Comparison of ENCODE assay signal across 7 mouse cellular contexts in the genomic region with DNA sequence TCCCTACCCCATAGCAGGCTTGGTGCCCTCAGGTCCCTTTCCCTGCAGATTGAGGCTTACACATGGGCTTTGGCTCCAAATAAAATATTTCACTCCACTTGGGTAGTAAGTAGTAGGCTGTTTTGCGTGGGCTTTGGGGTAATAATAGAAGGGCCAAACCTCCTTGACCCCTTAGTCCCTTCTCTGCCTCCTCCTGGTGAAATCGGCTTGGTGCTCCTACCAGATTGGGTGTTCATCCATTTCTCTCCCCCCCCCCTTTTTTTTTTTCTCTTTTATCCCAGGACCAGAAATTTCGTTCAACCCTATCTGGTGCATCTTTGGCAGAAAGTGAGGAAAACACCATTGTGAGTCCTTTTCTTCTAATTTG. TPM values are rescaled to one million over a fixed set of nuclear protein-coding genes. Genes with fewer than 3 reads are reported as not detected.
A peak's percentile ranks its signal among the peaks of the same experiment; 100 is the strongest.
DNase-seq lines count a peak whose midpoint lies in the region; ATAC-seq and TF ChIP-seq lines count a peak whose summit lies in the region.

No protein-coding gene starts in this region.

- peak overlapping the region; percentile 94 for H3K27ac ChIP-seq in neural tube, embryonic 11.5 days (ENCODE audit: low read depth, low read length)
- H3K27ac ChIP-seq in embryonic facial prominence, embryonic 14.5 days (replicated peaks; ENCODE audit: low read depth, low read length), result peak overlapping the region; percentile 98
- peak overlapping the region; percentile 99 for H3K27ac ChIP-seq in limb, embryonic 12.5 days
- H3K27ac ChIP-seq in small intestine, adult 2 months (ENCODE audit: insufficient read depth, low read depth, low read length), result peak overlapping the region; percentile 90

- WGBS in neural tube, embryonic 11.5 days, result 0% methylated on average over 3 of the region's 3 CpGs
- WGBS in embryonic facial prominence, embryonic 14.5 days, result 0% methylated on average over 3 of the region's 3 CpGs
- 0% methylated on average over 3 of the region's 3 CpGs for WGBS in limb, embryonic 12.5 days
- WGBS in small intestine, adult 2 months, result 0% methylated on average over 3 of the region's 3 CpGs

- peak overlapping the region; percentile 58 for H3K4me3 ChIP-seq in neural tube, embryonic 11.5 days (ENCODE audit: low read depth, low read length)
- peak overlapping the region; percentile 78 for H3K4me3 ChIP-seq in embryonic facial prominence, embryonic 14.5 days (ENCODE audit: low read depth, low read length)
- H3K4me3 ChIP-seq in limb, embryonic 12.5 days (replicated peaks), result peak overlapping the region; percentile 81
- H3K4me3 ChIP-seq in small intestine, adult 2 months (ENCODE audit: low read depth, low read length), result peak overlapping the region; percentile 99

- peak overlapping the region; percentile 73 for H3K4me2 ChIP-seq in neural tube, embryonic 11.5 days (ENCODE audit: low read depth)
- H3K4me2 ChIP-seq in embryonic facial prominence, embryonic 14.5 days (ENCODE audit: low read depth, low read length), result peak overlapping the region; percentile 58
- peak overlapping the region; percentile 69 for H3K4me2 ChIP-seq in limb, embryonic 12.5 days

- peaks cover 6% of the 10 kb centered on the region for H3K4me1 ChIP-seq in neural tube, embryonic 11.5 days (ENCODE audit: control insufficient read depth, insufficient read depth, low read length)
- peaks cover 5% of the 10 kb centered on the region for H3K4me1 ChIP-seq in embryonic facial prominence, embryonic 14.5 days (ENCODE audit: control insufficient read depth, insufficient read depth, low read length)
- peaks cover 18% of the 10 kb centered on the region for H3K4me1 ChIP-seq in limb, embryonic 12.5 days (replicated peaks)
- peaks cover 9% of the 10 kb centered on the region for H3K4me1 ChIP-seq in small intestine, adult 2 months (ENCODE audit: control insufficient read depth, insufficient read depth, insufficient read length, low read length)

- no peak for TF ChIP-seq CTCF in small intestine, adult 2 months (IDR thresholded peaks at IDR 0.05; ENCODE audit: extremely low read depth, insufficient read length, insufficient replicate concordance, low read depth, low read length)

- TF ChIP-seq POLR2A in small intestine, adult 2 months (IDR thresholded peaks at IDR 0.05; ENCODE audit: low read depth, low read length), result no peak

- ATAC-seq in neural tube, embryonic 11.5 days (ENCODE audit: insufficient read depth, low FRiP score, low TSS enrichment), result no peak
- ATAC-seq in embryonic facial prominence, embryonic 14.5 days (ENCODE audit: low read depth), result no peak
- ATAC-seq in limb, embryonic 12.5 days (ENCODE audit: insufficient number of reproducible peaks, insufficient read depth, low FRiP score, low TSS enrichment, low read depth), result no peak

- no peak for DNase-seq in neural tube, embryonic 11.5 days (ENCODE audit: low spot score)
- no peak for DNase-seq in neural tube, embryonic 10.5 days (ENCODE audit: extremely low spot score, low spot score)
- DNase-seq in embryonic facial prominence, embryonic 14.5 days (ENCODE audit: low spot score), result no peak
- no peak for DNase-seq in urinary bladder, postnatal 14 days (ENCODE audit: low spot score)
- DNase-seq in layer of hippocampus, postnatal 25 days (ENCODE audit: extremely low spot score in 1 of 2, low spot score in 1 of 2), result no peak

- no peaks in the 10 kb centered on the region for H3K9me3 ChIP-seq in neural tube, embryonic 11.5 days (ENCODE audit: control insufficient read depth, low read length)
- 0 out of 2 replicates have a peak, but pooled peaks cover 11% of the 10 kb centered on the region for H3K9me3 ChIP-seq in embryonic facial prominence, embryonic 14.5 days (ENCODE audit: control insufficient read depth, low read length)
- H3K9me3 ChIP-seq in limb, embryonic 12.5 days, result no peaks in the 10 kb centered on the region

- H3K9ac ChIP-seq in neural tube, embryonic 11.5 days (ENCODE audit: low read length), result peak overlapping the region; percentile 87
- H3K9ac ChIP-seq in embryonic facial prominence, embryonic 14.5 days (ENCODE audit: low read depth, low read length), result peak overlapping the region; percentile 94
- H3K9ac ChIP-seq in limb, embryonic 12.5 days (replicated peaks), result peak overlapping the region; percentile 94

- H3K27me3 ChIP-seq in neural tube, embryonic 11.5 days (ENCODE audit: control insufficient read depth, insufficient read depth, low read length), result no peaks in the 10 kb centered on the region
- no peaks in the 10 kb centered on the region for H3K27me3 ChIP-seq in embryonic facial prominence, embryonic 14.5 days (replicated peaks; ENCODE audit: control insufficient read depth, insufficient read depth, low read length)
- H3K27me3 ChIP-seq in limb, embryonic 12.5 days, result no peaks in the 10 kb centered on the region
- H3K27me3 ChIP-seq in small intestine, adult 2 months (ENCODE audit: control insufficient read depth, insufficient read depth, low read length), result no peaks in the 10 kb centered on the region

- no peaks in the 10 kb centered on the region for H3K36me3 ChIP-seq in neural tube, embryonic 11.5 days (ENCODE audit: control insufficient read depth, insufficient read depth, low read length)
- peaks cover 32% of the 10 kb centered on the region for H3K36me3 ChIP-seq in embryonic facial prominence, embryonic 14.5 days (ENCODE audit: control insufficient read depth, insufficient read depth, low read length)
- H3K36me3 ChIP-seq in limb, embryonic 12.5 days, result peaks cover 29% of the 10 kb centered on the region
- H3K36me3 ChIP-seq in small intestine, adult 2 months (ENCODE audit: control insufficient read depth, insufficient read depth, low read length), result peaks cover 4% of the 10 kb centered on the region; the same call in 1 of the 2 replicates

RNA-seq across cellular contexts. Expression of a gene that starts 1.0 kb away (rescaled TPM):
- 56.7 and 67.9 TPM in 2 replicates for polyA plus RNA-seq in neural tube, embryonic 11.5 days (2014; fragmentation: Nextera tagmentation; extraction: Ambion mirVana)
- 36.6 and 45.1 TPM in 2 replicates for polyA plus RNA-seq in embryonic facial prominence, embryonic 14.5 days (2014; fragmentation: Nextera tagmentation; extraction: Ambion mirVana)
- 70.3 and 75.9 TPM in 2 replicates for polyA plus RNA-seq in limb, embryonic 12.5 days (2016; fragmentation: Nextera tagmentation; extraction: Ambion mirVana)
- 0.57 and 1.6 TPM in 2 replicates for polyA plus RNA-seq in small intestine, adult 2 months (2012; rRNA removed)
- total RNA-seq in layer of hippocampus, postnatal 25 days (2021), result 10 to 100 TPM; 84.9 to 91.3 TPM

Comparison
In these comparisons a context has a peak if more than half of its experiments do, and no peak if none do; other contexts are left out.
1. RNA of a gene that starts 1.0 kb away (polyA plus RNA-seq): 70.3 to 75.9 TPM in limb, embryonic 12.5 days, 56.7 to 67.9 TPM in neural tube, embryonic 11.5 days and 36.6 to 45.1 TPM in embryonic facial prominence, embryonic 14.5 days; 0.57 to 1.6 TPM in small intestine, adult 2 months; every median in the first group is over 10 times any median in the second.
2. Peak in every context shown above with its lines, with median percentiles within 50 percentile points of each other: H3K27ac ChIP-seq, H3K4me2 ChIP-seq, H3K4me3 ChIP-seq and H3K9ac ChIP-seq.